Mouse (Mus musculus) hindbrain, postnatal 0 days (tissue): ENCODE data around the gene Ppfibp2. TPM values are rescaled to one million over a fixed set of nuclear protein-coding genes. Genes with fewer than 3 reads are reported as not detected.

Experiments used
- ATAC-seq: fragments of 200-750 bp; cut with Nextera tagmentation; 2 replicates; pipeline ENCODE4 v1.8.0; 2017; ENCODE audit warnings: mild to moderate bottlenecking, moderate TSS enrichment, moderate library complexity
- DNase-seq: peaks from one replicate; pipeline ENCODE4 v3.0.0-alpha.2; 2015; ENCODE audit warnings: low spot score
- H3K27ac ChIP-seq: fragments of 300-500 bp; sonication (generic); 2 replicates; pipeline ENCODE4 v1.5.1; 2014; ENCODE audit warnings: mild to moderate bottlenecking
- H3K27me3 ChIP-seq: fragments of 300-500 bp; sonication (generic); 2 replicates; pipeline ENCODE4 v1.6.1; 2014; ENCODE audit warnings: low read length, mixed read lengths; ENCODE audit not compliant: insufficient read depth
- H3K36me3 ChIP-seq: fragments of 300-500 bp; sonication (generic); 2 replicates; pipeline ENCODE4 v1.6.1; 2014; ENCODE audit warnings: low read length, mixed read lengths; ENCODE audit not compliant: insufficient read depth
- H3K4me1 ChIP-seq: fragments of 300-500 bp; sonication (generic); 2 replicates; pipeline ENCODE4 v1.6.1; 2014; ENCODE audit warnings: antibody characterized with exemption, low read length, mixed read lengths; ENCODE audit not compliant: insufficient read depth
- H3K4me2 ChIP-seq: fragments of 300-500 bp; sonication (generic); 2 replicates; pipeline ENCODE4 v1.6.1; 2014; ENCODE audit warnings: low read depth, mild to moderate bottlenecking, low read length, moderate library complexity, mixed read lengths
- H3K4me3 ChIP-seq: fragments of 300-500 bp; sonication (generic); 2 replicates; pipeline ENCODE4 v1.5.1; 2014; ENCODE audit warnings: low read length
- H3K9ac ChIP-seq: fragments of 300-500 bp; sonication (generic); replicated peaks from 2 replicates; pipeline ENCODE4 v1.6.1; 2014; ENCODE audit warnings: mild to moderate bottlenecking, low read length, moderate library complexity, mixed read lengths
- H3K9me3 ChIP-seq: fragments of 300-500 bp; sonication (generic); 2 replicates; pipeline ENCODE4 v1.6.1; 2016; ENCODE audit warnings: low read length, mixed read lengths
- CTCF ChIP-seq: IDR thresholded peaks from 2 replicates; pipeline ENCODE4 v1.5.1; 2016; ENCODE audit warnings: antibody characterized with exemption, control low read depth, low read depth
- WGBS: fragments of 180-500 bp; shearing (Covaris S2); extraction: QIAGEN DNeasy Blood & Tissue Kit; methylation state at CpG from one replicate; pipeline ENCODE4 v1.1.7; 2014; 5-methylcytosine and 5-hydroxymethylcytosine counted together
- polyA plus RNA-seq: library from polyadenylated mRNA; unstranded; fragments of >200 nt; fragmentation: Nextera tagmentation; extraction: Ambion mirVana; gene quantifications from 2 replicates; pipeline ENCODE4 v1.2.1, GENCODE M21; 2015
- total RNA-seq: library from RNA; depleted of rRNA; stranded (reverse); fragments of >200 nt; gene quantifications from 2 replicates; pipeline ENCODE4 v1.2.3, GENCODE M21; 2014; rRNA removed

Gene Ppfibp2
- total RNA-seq (3.0 and 3.4 TPM in 2 replicates), polyA plus RNA-seq (2.3 and 3.2 TPM in 2 replicates)

DNA sequence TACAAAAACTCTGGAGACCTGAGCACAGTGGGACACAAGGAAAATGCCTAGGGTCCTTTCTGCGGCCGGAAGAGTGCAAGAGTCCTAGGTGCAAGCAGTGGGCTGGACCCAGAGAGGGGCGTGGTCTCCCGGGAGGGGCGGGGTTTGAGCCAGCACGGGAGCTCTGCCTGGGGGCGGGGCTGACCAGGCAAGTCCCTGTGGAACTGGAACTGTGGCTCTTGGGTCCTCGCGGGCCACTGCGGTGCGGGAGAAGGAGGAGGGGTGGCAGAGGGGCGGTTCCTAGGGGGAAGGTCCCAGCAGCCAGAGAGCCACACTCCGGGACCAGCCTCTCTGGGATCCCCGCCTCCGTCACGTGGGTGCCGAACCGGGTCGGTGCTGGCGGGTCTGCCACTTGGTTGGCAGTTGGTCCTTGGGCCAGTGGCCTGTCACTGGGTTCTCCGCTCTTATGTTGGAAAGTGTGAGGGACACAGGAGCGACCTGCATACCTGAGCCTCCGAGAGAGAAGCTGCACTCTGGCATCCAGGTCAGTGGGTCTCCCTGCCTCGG is at the start of gene Ppfibp2:
Ppfibp2 (plus strand) TSS at position 351 of the 546 bp plus-strand sequence.
- DNase-seq (peak; percentile 76), ATAC-seq (peak; percentile 92)
- Histone ChIP-seq H3K4me2 (peak within 1 kb of the TSS; percentile 96), H3K4me3 (peak within 1 kb of the TSS; percentile 59), H3K36me3 (no peaks in the 10 kb centered on the region), H3K4me1 (peaks cover 8% of the 10 kb centered on the region; the same call in 1 of the 2 replicates), H3K27ac (no peak within 1 kb of the TSS), H3K9ac (peak within 1 kb of the TSS; percentile 49), H3K9me3 (no peaks in the 10 kb centered on the region), H3K27me3 (no peaks in the 10 kb centered on the region)
- no peak for TF ChIP-seq CTCF
- WGBS: 1% methylated on average over 18 of the region's 24 CpGs

DNA sequence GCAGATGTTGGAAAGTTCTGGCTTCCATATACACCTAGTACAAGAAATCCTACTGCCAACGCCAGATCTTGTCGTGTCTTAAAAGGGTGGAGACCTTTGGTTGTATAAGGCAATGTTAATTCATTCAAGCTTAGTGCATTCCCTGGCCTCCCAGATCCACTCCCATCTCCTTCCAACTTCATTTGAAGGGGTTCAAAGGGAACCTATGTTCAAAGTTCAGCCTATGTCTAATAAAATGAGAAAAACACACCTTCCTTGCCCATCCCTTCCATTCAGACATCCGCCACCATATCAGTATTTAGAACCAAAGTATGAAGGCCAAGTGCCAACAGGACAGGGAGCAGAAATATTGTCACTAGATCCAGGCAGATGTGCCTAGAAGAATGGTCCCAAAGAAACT is 47.1 kb upstream of the Ppfibp2 start:
- H3K9me3 ChIP-seq: no peaks in the 10 kb centered on the region
- TF ChIP-seq CTCF: no peak
- 92% methylated on average over 3 of the region's 3 CpGs for WGBS
- H3K4me1 ChIP-seq: no peaks in the 10 kb centered on the region
- H3K36me3 ChIP-seq: 0 out of 2 replicates have a peak, but pooled peaks cover 6% of the 10 kb centered on the region
- no peak overlapping the region for H3K9ac ChIP-seq
- DNase-seq (no peak), ATAC-seq (no peak)
- no peak overlapping the region for H3K27ac ChIP-seq
- no peaks in the 10 kb centered on the region for H3K27me3 ChIP-seq
- H3K4me3 ChIP-seq: no peak overlapping the region
- no peak overlapping the region for H3K4me2 ChIP-seq

DNA sequence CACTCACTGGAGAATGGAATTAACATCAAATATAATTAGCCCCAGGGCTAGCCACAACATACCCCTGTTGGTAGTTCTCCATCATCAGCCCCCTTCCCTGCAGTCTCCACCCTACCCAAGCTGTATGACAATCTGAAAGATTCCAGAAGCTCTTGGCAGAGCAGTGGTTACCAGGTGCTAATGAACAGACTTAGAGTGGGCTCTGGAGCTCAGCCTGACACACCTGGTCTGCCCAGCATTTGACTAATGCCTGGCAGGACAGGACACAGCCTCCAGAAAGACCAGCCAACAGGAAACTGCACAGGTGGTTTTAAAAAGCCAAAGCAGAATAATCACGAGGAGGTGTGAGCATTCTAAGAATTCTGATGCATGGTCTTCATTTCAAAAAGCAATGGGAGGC is 41.5 kb upstream of the Ppfibp2 start:
- H3K4me1 ChIP-seq: no peaks in the 10 kb centered on the region
- H3K4me2 ChIP-seq: no peak overlapping the region
- H3K27ac ChIP-seq: no peak overlapping the region
- no peaks in the 10 kb centered on the region for H3K27me3 ChIP-seq
- WGBS: 59% methylated on average over 1 of the region's 1 CpGs
- no peak overlapping the region for H3K4me3 ChIP-seq
- ATAC-seq (no peak), DNase-seq (no peak)
- no peak for TF ChIP-seq CTCF
- H3K9me3 ChIP-seq: no peaks in the 10 kb centered on the region
- H3K36me3 ChIP-seq: no peaks in the 10 kb centered on the region
- H3K9ac ChIP-seq: no peak overlapping the region

DNA sequence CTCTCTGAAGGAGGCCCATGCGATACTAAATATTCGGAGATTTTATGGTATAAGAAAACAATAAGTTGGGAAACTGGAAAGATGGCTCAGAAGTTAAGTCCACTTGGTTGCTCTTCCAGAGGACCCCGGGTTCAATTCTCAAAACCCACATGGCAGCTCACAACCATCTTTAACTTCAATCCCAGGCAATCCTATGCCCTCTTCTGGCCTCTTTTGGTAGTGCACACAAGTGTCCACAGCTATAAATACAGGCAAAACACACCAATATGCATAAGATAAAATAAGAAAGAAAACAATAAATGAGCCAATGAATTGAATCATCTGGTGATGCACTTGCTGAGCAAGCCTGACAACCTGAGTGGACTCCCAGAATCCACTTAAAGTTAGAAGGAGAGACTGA is 39.1 kb upstream of the Ppfibp2 start:
- H3K27me3 ChIP-seq: no peaks in the 10 kb centered on the region
- ATAC-seq (no peak), DNase-seq (no peak)
- no peaks in the 10 kb centered on the region for H3K4me1 ChIP-seq
- no peak overlapping the region for H3K27ac ChIP-seq
- TF ChIP-seq CTCF: peak; percentile 51
- H3K9ac ChIP-seq: no peak overlapping the region
- 84% methylated on average over 3 of the region's 3 CpGs for WGBS
- no peaks in the 10 kb centered on the region for H3K36me3 ChIP-seq
- H3K4me2 ChIP-seq: no peak overlapping the region
- no peak overlapping the region for H3K4me3 ChIP-seq
- H3K9me3 ChIP-seq: no peaks in the 10 kb centered on the region

DNA sequence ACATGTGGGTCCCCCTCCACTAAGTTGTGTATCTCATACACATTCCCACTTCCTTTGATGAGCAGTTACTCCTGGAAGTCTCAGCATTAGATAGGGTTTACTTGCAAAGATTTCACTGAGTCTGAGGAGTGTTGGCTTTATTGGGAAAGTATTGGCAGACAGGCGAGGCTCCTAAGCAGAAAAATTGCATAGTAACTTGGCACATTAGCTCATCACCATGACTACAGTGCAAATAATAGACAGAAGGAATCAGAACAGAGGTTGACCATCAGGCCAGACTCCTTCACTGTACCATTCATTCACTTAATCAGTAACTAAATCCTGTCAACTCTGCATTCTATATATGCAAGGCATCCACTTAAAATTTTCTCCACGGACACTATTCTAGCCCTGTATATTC is 34.3 kb upstream of the Ppfibp2 start:
- DNase-seq: no peak
- WGBS: 64% methylated on average over 2 of the region's 2 CpGs

DNA sequence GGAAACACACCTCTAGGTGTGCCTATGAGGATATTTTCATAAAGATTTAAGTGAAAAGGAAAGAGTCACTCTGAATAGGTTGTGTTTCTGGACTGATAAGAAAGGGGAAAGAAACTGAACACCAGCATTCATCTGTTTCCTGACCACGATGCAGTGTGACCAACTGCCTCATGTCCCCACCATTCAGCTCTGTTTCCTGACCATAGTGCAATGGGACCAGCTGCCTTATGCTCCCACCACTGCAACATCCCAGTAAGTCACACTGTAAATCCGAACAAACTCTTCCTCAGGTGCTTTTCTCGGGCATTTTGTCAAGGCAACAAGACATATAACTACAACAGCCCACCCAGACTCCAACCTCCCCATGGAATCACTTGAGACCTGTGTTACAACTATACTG is 33.4 kb upstream of the Ppfibp2 start:
- Histone ChIP-seq H3K9ac (no peak overlapping the region), H3K27ac (no peak overlapping the region), H3K27me3 (no peaks in the 10 kb centered on the region), H3K4me3 (no peak overlapping the region), H3K36me3 (no peaks in the 10 kb centered on the region), H3K4me1 (no peaks in the 10 kb centered on the region), H3K9me3 (no peaks in the 10 kb centered on the region), H3K4me2 (no peak overlapping the region)
- no peak for TF ChIP-seq CTCF
- DNase-seq (no peak), ATAC-seq (no peak)
- 72% methylated on average over 3 of the region's 3 CpGs for WGBS

More for the DNA sequence above, 34.3 kb upstream of the Ppfibp2 start:
- Histone ChIP-seq H3K27me3 (no peaks in the 10 kb centered on the region), H3K4me3 (no peak overlapping the region), H3K9ac (no peak overlapping the region), H3K4me1 (no peaks in the 10 kb centered on the region), H3K27ac (no peak overlapping the region), H3K4me2 (no peak overlapping the region), H3K36me3 (no peaks in the 10 kb centered on the region), H3K9me3 (no peaks in the 10 kb centered on the region)
- no peak for TF ChIP-seq CTCF
- ATAC-seq: no peak

DNA sequence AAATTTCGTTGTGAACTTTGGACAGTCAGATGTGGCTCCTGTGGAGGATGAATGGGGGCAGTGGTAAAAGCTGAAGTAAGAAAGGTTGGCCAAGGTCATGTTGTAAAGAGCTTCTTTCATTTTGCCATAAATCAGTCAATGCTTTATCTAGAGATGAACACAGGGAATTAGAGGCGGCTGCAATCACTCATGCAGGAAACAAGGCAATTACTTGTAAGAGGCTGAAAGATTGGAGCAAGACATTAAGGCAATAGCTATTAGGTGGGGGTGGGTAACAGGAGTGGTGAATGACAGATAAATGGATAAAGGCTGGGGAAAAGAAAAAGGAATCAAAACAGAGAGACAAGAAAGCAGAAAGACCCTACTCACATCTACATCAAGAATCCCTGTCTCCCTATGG is 31.3 kb upstream of the Ppfibp2 start:
- Histone ChIP-seq H3K27me3 (no peaks in the 10 kb centered on the region), H3K4me2 (no peak overlapping the region), H3K4me3 (no peak overlapping the region), H3K9me3 (no peaks in the 10 kb centered on the region), H3K27ac (no peak overlapping the region), H3K9ac (no peak overlapping the region), H3K36me3 (no peaks in the 10 kb centered on the region), H3K4me1 (no peaks in the 10 kb centered on the region)
- TF ChIP-seq CTCF: no peak
- WGBS: 43% methylated on average over 2 of the region's 2 CpGs
- ATAC-seq (no peak), DNase-seq (no peak)
